Mouse (Mus musculus): Measurements from ENCODE around the gene Atp6ap1l.
"Not testable (repeated sequence)": the region's sequence is repeated elsewhere in the genome, so short reads cannot be mapped to it uniquely, and the experiment has no call there.

The Atp6ap1l gene

DNA sequence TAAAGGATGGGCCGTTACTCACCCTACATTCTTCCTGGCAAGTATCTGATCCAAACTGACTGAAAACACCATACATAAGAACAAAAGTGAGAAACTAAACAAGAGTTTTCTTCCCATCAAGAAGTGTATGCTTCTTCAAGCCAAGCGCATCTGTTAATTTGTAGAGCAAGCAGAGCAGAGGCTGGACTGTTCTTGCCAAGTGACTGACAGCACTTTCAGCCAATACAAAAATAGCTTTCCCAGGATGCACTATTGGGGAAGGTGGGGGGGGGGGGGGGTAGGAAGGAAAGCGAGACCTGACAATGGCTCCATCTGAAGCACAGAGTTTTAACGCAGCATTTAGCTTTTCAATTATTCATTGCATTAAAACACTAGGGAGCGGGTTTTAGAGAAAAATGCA lies at the start of gene Atp6ap1l:
Atp6ap1l (minus strand) TSS at position 180 of the 400 bp plus-strand sequence.
- DNase-seq (ENCODE audit: low spot score): no peak

GRCm38 (mm10) chr13:90939600-90939999 lies 34.4 kb upstream of the Atp6ap1l start:
- DNase-seq (ENCODE audit: low spot score): no peak

- DNase-seq (ENCODE audit: low spot score): no peak
Measured at GRCm38 (mm10) chr13:90939192-90939591, 34.0 kb upstream of the Atp6ap1l start.

DNA sequence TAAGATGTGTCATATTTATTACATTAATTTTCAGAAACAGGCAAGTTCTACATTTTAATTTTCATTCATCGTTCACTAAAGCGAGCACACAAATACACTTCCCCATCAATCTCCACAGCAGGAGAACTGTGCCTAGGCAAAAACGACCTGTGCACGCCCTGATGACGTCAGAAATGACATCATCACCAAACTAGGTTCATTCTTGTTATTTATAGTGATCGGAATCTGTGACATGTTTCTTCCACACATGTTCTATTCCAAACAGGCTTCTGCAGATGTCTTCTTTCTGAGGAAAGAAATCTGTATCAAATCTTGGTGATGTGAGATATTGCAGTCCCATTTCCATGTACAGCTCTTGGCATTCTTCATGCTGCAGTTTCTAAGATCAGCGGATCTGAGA lies 30.7 kb upstream of the Atp6ap1l start:
- DNase-seq (ENCODE audit: low spot score): no peak

DNA sequence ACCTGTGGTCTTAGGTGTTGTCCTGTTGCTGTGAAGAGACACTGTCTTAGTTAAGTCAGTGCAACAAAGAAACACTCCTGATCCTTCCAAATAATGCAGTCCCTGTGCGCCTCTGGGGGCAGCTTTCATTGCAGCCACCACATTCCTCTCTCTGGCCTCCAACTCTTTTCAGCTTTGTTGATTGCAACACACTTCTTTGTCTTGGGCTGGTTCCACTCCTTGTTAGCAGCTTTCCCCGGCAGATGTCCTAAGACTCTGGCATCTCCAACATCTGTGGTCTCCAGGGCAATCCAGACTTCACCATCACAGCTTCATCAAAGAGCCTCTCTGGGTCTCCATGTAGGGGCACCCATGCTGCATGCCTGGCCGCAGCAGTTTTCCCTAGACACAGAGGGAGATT lies 28.1 kb upstream of the Atp6ap1l start:
- no peak for DNase-seq (ENCODE audit: low spot score)

DNA sequence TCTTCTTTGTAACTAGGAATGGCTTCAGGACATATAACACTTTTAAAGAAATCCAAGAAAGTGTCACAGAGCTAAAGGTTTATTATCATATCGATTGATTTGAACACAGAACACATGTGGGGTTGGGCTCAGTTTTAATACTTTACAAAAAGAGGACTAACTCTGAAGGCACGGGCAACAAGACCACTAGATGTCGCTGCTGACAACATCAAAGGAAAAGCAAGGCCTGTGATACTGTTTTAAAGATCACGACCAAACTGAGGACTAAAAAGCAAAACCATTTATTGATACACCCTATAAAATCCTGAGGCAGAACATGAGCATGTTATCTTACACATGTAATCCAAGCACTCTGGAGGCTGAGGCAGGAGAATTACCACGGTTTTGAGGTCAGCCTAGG lies 24.7 kb upstream of the Atp6ap1l start:
- DNase-seq (ENCODE audit: low spot score): peak; percentile 86

- not testable (repeated sequence) for DNase-seq (ENCODE audit: low spot score)
Measured at GRCm38 (mm10) chr13:90928266-90928665, 23.1 kb upstream of the Atp6ap1l start.

DNA sequence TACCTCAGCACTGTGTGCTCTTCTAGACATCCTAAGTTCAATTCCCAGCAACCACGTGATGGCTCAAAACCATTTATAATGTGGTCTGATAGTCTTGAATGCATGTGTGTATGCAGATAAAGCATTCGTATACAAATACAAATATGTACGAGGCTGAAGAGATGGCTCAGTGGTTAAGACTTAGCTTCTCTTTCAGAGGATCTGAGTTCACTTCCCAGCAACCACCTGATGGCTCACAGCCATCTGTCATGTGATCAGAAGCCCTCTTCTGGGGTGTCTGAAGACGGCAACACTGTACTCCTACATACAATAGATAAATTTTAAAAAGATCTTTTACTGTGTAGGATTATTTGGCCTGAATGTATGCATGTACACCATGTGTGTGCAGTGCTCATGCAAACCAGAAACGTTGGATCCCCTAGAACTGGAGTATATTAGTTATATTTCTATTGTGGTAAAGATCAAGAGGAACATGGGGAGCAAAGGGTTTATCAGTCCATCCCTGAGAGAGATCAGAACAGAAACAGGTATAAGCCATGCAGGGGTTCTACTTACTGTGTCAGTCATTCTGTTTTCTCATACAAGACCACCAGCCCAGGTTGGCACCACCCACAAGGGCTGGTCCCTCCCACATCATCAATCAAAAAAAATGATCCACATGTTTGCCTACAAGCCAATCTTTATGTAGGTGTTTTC lies 21.9 kb upstream of the Atp6ap1l start:
- DNase-seq (ENCODE audit: low spot score): no peak

DNA sequence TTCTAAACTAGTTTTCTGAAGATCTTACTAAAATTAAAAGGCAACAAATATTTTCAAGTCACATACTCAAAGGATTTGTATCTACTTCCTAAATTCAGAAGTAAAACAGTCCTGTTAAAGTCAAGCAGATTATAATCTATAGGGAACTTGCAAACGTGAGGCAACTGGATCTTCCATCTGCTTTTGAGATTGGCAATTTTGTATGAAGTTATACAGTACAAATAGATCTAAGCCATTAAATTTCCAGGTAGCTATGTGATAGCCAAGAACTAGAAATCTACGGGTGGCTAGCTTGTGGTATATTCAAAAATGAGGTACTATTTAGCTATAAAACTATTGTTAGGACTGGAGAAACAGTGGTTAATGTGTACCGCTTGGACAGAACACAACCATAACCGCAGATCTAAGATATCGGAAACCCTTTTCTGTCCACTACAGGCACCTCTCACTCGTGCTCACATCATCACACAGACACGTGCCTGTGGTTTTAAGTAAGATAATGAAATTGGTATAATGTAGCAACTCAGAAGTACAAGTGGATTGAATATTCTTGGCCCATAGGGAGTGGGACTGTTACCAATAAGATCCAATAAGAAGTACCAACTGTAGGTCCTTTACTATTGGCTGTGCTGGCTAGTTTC lies 21.1 kb upstream of the Atp6ap1l start:
- DNase-seq (ENCODE audit: low spot score): peak; percentile 25

DNA sequence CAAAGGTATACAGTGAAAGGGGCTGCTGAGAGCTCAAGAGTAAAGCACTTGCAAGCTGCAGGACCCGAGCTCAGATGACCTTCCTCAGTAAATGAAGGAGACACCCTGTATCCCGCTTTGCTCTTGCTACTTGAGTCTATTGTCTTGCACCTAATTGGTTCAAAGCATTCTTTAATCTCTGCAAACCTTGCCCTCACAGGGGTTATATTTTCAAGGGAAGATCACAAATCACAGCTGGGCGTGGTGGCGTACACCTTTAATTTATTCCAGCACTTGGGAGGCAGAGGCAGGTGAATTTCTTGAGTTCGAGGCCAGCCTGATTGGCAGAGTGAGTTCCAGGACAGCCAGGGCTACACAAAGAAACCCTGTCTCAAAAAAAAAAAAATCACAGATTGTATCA lies 20.0 kb upstream of the Atp6ap1l start:
- no peak for DNase-seq (ENCODE audit: low spot score)

DNA sequence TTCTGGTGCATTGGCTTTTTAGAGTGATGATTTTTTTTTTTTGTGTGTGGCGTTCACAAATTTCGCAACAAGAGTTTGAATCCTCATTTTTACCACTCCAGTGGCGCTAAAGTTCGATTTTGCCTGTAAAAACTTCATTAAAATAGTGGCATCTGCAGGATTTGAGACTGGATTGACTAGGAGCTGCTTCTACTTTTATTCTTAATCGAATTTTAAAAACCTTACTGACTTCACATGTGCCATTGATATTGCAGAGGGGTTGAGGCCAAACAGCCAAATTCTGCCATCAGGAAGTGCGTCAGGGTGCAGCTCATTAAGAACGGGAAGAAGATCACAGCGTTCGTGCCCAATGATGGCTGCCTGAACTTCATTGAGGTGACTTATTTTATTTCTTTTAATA lies 18.9 kb upstream of the Atp6ap1l start:
- no peak for DNase-seq (ENCODE audit: low spot score)

GRCm38 (mm10) chr13:90923617-90924016 lies 18.5 kb upstream of the Atp6ap1l start:
- DNase-seq (ENCODE audit: low spot score): not testable (repeated sequence)

DNA sequence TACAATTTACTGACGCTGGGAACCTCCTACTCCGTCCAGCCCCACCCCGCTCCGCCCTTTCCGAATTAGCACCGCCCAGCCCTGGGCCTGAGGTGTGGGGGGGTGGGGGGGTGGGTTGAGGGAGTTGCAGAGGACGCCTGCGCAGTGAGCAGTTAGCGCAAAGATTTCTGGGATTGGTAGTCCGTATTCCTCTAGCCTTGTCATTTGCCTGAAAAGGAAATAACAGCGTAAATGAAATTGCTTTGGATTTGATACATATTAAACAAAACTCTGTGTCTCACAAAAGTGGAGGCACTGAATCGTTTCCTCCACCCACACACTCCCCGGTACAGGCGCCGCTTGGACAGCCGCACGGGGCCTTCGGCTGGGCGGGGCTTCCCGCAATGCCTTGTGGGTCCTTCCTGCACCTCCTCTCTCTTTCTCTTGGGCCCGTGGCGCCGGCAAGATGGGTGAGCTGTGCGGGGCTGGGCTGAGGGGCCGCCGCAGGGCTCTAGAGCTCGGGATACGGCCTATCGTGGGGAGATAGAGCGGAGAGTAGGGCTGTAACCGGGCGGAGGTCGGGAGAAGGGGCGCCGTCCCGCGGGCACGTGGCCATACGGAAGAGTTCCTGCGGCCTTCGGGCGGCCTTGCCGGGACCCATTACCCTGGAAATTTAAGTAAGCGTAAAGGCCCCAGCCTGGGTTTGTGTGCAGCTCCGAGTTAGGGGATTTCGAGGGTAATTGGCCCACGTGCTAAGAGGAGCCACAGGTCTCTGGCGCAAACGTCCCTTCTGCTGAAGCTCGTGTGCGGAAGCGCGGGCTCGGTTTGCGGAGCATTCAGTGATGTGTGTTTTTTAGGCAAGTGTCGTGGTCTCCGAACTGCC lies 17.8 kb upstream of the Atp6ap1l start, which contains the start of gene Rps23:
Rps23 (plus strand) TSS at position 208 of the 862 bp plus-strand sequence.
- DNase-seq (ENCODE audit: low spot score): peak; percentile 94

DNA sequence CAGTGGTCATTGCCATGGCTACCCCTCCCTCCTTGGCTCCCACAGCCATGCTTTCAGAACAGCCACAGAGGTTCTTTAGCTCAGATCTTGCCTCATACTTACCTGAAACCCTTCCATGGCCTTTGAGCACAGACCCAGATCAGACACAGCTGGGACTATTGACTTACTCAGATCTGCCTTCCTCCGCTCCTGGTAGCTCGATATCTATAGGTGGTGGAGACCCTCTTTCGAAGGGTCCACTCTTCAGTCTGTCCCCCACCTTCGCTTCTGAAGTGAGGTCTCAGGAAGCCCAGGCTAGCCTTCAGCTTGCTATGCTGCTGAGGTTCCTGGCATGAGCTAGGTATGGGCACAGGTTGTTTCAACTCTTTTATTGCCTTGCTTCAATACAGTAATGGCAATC lies 9.6 kb upstream of the Atp6ap1l start:
- DNase-seq (ENCODE audit: low spot score): no peak

DNA sequence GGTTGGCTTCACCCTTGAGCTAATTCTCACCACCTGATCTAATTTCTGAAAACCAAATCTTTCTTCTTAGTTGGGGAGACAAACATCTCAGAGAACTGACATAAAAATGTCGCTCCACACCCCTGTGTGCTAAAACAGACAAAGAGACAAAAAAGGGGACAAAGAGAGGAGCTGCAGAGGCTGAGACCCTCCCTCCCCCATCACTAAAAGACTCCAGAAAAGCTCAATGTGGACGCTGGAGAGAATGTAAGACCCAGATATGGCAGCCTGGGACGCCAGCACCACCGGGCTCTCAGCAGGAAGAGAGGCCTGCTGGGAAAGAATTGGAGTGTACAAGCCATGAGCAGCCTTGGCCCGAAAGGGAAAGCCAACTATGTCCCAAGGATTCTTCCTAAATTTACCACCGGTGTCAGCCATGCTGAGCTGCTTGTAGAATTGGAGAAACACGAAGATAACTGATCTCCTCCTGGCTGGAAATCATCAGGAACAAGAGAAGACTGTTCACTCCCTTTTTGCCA lies 8.6 kb upstream of the Atp6ap1l start:
- no peak for DNase-seq (ENCODE audit: low spot score)

DNA sequence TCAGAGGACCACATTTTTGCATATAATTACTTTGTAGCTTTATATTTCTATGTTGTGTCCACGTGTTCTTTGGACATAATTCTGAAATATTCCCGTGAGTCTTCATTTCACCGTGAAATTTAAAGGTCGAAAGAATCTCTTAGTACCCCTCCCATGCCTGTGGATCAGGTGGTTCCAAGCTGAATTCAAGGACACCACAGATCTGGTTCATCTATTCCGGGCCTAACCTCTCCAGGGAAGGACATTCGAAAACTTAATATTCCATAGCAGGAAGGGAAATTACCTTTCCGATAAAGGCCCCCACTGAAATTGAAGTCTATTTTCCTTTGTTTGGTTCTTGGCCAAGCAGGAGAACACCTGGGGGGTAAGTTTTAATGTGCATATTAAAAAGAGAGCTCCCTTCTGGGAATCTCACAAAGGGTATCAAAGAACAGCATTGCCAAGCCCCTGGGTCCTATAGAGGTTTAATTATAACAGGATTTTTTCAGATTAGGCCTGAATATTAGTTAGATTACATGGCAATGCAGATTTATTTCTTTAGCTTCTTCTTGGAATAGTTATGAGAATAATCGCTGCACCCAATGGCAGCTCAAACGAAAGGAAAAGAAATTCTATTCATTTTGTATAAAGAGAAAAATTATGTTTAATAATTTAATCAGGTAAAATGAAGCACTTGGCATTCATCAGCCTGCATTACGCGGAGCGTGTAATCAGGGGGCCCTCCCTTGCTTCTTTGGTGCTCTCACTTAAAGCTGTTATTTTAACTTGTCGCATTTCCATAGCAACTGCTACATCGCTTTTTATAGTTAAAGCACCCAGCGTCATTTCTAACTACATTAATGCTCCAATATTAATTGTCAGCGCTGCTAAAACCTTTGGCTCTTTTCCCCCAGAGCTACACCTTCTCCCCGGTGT lies 7.9 kb upstream of the Atp6ap1l start:
- DNase-seq (ENCODE audit: low spot score): no peak

- no peak for DNase-seq (ENCODE audit: low spot score)
Measured at GRCm38 (mm10) chr13:90907376-90907775, 2.2 kb upstream of the Atp6ap1l start.

GRCm38 (mm10) chr13:90896821-90897220 lies 8.3 kb downstream of the Atp6ap1l start:
- DNase-seq (ENCODE audit: low spot score): no peak

GRCm38 (mm10) chr13:90896098-90896497 lies 9.1 kb downstream of the Atp6ap1l start:
- DNase-seq (ENCODE audit: low spot score): no peak

DNA sequence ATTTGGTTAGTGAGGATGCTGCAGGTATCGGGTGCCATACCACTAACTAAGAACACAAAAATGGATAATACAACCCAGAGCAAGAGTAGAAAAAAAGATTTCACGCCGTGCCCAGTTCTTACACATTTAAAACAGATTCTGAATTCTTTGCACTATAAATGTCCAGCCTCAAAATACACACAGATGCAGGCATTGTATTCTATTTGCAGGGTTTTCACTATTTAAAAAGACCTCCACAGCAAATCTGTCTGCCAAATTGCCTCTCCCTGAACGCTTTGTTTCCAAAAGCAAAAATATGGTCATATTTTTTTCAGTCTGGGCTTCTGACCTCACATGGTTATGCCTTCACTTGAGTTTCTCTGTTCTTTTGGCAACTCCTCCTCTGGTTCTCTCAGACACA lies 10.3 kb downstream of the Atp6ap1l start:
- DNase-seq (ENCODE audit: low spot score): no peak

- DNase-seq (ENCODE audit: low spot score): no peak
Measured at GRCm38 (mm10) chr13:90890111-90890510, 15.0 kb downstream of the Atp6ap1l start.
